Mouse (Mus musculus): ENCODE measurements around the gene 9230112D13Rik. TPM values are rescaled to one million over a fixed set of nuclear protein-coding genes. Genes with fewer than 3 reads are reported as not detected.

The 9230112D13Rik gene
- polyA plus RNA-seq, 1 experiment from 2014 or later, result not detected

DNA sequence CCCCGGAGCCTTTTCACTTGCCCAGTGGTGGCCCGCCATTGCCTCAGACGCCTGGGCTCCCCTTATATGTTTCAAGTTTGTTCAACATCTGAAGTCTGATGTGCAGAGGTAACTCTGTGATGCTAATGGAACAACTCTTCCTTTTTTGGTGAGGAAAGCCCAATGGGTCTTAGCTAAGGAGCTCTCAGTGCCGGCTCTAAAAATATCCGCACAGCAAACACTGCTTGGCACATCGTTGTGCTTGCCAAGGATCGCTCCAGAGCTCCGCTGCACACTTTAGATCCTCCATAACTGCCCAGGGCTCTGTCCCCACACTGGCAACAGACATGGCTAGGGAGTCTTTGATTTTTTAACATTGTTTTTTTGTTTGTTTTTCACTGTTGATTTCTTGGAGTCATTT lies 6.2 kb upstream of the 9230112D13Rik start:
- Histone ChIP-seq H3K4me2 (ENCODE audit: low read length) (no peak overlapping the region), H3K9ac (ENCODE audit: low read length) (no peak overlapping the region), H3K4me1 (ENCODE audit: control insufficient read depth, insufficient read depth, low read length) (no peaks in the 10 kb centered on the region), H3K4me3 (ENCODE audit: low read depth, low read length) (no peak overlapping the region), H3K36me3 (ENCODE audit: control insufficient read depth, insufficient read depth, low read length) (no peaks in the 10 kb centered on the region), H3K27ac (ENCODE audit: low read depth, low read length) (no peak overlapping the region), H3K27me3 (replicated peaks; ENCODE audit: control insufficient read depth, insufficient read depth, low read length) (no peaks in the 10 kb centered on the region), H3K9me3 (replicated peaks; ENCODE audit: control insufficient read depth, low read length) (0 out of 2 replicates have a peak, but pooled peaks cover 4% of the 10 kb centered on the region)
- ATAC-seq, result no peak
- WGBS, result 65% methylated on average over 8 of the region's 8 CpGs
- no peak for DNase-seq (ENCODE audit: low spot score)

DNA sequence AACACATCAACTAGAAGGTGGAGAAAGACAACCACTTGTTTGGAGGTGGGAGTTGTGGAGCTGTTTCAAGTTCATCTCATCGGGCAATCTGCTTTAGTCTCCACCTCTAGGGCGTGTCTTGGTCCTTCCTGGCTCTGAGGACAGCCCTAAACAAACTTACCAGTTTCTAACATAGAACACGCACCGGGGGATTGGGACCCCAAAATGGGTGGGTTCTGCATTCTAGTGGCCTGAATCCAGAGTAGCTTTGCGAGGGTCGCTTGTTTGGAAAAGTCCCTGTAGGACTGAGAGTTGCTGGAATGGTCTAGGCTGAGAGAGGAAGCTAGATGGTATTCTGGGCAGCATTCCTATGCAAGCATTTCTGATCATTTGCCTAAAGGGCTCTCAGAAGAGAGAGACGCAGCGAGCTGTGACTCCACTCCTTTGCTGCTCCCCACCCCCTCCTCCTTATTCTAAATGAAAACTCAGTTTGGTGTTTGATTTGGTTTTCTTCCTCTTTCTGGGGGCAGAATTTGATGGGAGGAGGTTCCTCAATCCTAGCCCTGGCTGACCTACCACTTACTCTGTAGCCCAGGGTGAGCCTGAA lies 4.5 kb downstream of the 9230112D13Rik start:
- no peaks in the 10 kb centered on the region for H3K27me3 ChIP-seq (replicated peaks; ENCODE audit: control insufficient read depth, insufficient read depth, low read length)
- H3K9me3 ChIP-seq (replicated peaks; ENCODE audit: control insufficient read depth, low read length), result no peaks in the 10 kb centered on the region
- ATAC-seq (no peak), DNase-seq (ENCODE audit: low spot score) (no peak)
- H3K4me1 ChIP-seq (ENCODE audit: control insufficient read depth, insufficient read depth, low read length), result no peaks in the 10 kb centered on the region
- no peak overlapping the region for H3K4me2 ChIP-seq (ENCODE audit: low read length)
- WGBS, result 92% methylated on average over 8 of the region's 8 CpGs
- no peaks in the 10 kb centered on the region for H3K36me3 ChIP-seq (ENCODE audit: control insufficient read depth, insufficient read depth, low read length)
- H3K27ac ChIP-seq (ENCODE audit: low read depth, low read length), result no peak overlapping the region
- H3K9ac ChIP-seq (ENCODE audit: low read length), result no peak overlapping the region
- H3K4me3 ChIP-seq (ENCODE audit: low read depth, low read length), result no peak overlapping the region

DNA sequence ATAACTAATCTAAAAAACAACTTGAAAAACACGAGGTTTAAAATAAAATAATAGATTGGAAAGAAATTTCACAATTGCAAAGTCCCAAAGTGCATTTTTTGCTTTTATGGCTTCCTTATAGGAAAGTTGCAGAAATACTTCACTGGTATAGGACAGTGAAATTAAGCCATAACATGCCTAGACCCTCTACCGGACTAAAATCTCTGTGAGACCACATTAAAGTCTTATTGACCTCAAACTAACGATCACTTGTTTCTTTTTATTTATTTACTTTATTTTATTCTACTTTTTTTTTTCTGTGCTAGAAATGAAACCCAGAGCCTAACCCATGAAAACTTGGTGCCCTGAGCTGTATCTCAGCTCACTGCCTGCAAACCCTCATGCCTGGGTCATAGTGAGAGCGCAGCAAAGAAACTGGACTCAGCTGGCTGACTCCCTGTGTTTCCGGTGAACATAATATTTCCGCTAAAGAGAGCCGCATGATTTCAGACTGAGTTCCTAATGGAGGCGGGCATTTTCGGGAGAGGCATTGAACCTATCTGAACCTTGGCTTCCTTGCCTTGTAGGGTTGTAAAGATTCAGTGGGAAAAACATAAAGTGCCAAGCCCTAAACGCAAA lies 5.5 kb downstream of the 9230112D13Rik start:
- DNase-seq (ENCODE audit: low spot score), result no peak
- 93% methylated on average over 10 of the region's 10 CpGs for WGBS

DNA sequence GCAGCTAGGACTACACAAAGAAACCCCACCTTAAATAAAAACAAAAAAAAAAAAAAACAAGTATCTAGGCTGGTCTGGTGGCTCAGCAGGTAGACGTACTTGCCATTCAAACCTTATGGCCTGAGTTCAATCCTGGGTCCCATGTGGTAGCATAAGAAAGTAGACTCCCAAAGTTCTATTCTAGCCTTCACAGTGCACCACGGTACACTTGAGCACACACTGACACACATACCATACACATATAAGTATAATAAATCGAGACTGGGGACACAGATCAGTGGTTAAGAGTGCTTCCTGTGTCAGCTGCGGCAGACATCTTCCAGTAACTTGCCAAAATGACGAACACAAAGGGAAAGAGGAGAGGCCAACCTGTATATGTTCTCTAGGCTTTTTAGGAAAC lies 6.7 kb downstream of the 9230112D13Rik start:
- Histone ChIP-seq H3K4me1 (ENCODE audit: control insufficient read depth, insufficient read depth, low read length) (no peaks in the 10 kb centered on the region), H3K27ac (ENCODE audit: low read depth, low read length) (no peak overlapping the region), H3K9me3 (replicated peaks; ENCODE audit: control insufficient read depth, low read length) (no peaks in the 10 kb centered on the region), H3K27me3 (replicated peaks; ENCODE audit: control insufficient read depth, insufficient read depth, low read length) (no peaks in the 10 kb centered on the region), H3K4me3 (ENCODE audit: low read depth, low read length) (no peak overlapping the region), H3K9ac (ENCODE audit: low read length) (no peak overlapping the region), H3K4me2 (ENCODE audit: low read length) (no peak overlapping the region), H3K36me3 (ENCODE audit: control insufficient read depth, insufficient read depth, low read length) (no peaks in the 10 kb centered on the region)
- ATAC-seq, result no peak
- 86% methylated on average over 5 of the region's 5 CpGs for WGBS
- DNase-seq (ENCODE audit: low spot score), result no peak

More for the DNA sequence above, 5.5 kb downstream of the 9230112D13Rik start:
- no peaks in the 10 kb centered on the region for H3K4me1 ChIP-seq (ENCODE audit: control insufficient read depth, insufficient read depth, low read length)
- H3K4me2 ChIP-seq (ENCODE audit: low read length), result no peak overlapping the region
- no peak overlapping the region for H3K27ac ChIP-seq (ENCODE audit: low read depth, low read length)
- H3K36me3 ChIP-seq (ENCODE audit: control insufficient read depth, insufficient read depth, low read length), result no peaks in the 10 kb centered on the region
- no peak for ATAC-seq
- no peaks in the 10 kb centered on the region for H3K27me3 ChIP-seq (replicated peaks; ENCODE audit: control insufficient read depth, insufficient read depth, low read length)
- H3K9me3 ChIP-seq (replicated peaks; ENCODE audit: control insufficient read depth, low read length), result no peaks in the 10 kb centered on the region
- H3K9ac ChIP-seq (ENCODE audit: low read length), result no peak overlapping the region
- H3K4me3 ChIP-seq (ENCODE audit: low read depth, low read length), result no peak overlapping the region

DNA sequence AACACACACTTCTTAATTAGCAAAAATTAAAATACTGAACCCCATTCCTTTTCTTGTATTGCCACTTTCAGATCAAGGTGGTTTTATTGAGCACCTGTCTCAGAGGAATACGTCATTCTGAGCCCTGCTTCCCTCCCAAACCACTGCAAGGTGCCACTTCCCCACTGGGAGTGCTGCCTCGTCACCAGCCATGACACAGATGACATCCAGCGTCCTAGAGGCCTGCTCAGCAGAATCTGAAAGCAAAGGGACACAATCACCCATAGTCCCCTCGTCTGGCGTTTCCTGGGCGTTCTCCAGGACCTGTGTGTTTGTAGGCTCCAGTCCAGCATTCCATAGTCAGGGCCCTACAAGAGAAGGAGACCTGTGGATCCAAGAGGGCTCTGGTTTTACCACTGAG lies 8.5 kb downstream of the 9230112D13Rik start:
- Histone ChIP-seq H3K36me3 (ENCODE audit: control insufficient read depth, insufficient read depth, low read length) (no peaks in the 10 kb centered on the region), H3K9me3 (replicated peaks; ENCODE audit: control insufficient read depth, low read length) (no peaks in the 10 kb centered on the region), H3K27ac (ENCODE audit: low read depth, low read length) (no peak overlapping the region), H3K4me2 (ENCODE audit: low read length) (no peak overlapping the region), H3K4me3 (ENCODE audit: low read depth, low read length) (no peak overlapping the region), H3K4me1 (ENCODE audit: control insufficient read depth, insufficient read depth, low read length) (no peaks in the 10 kb centered on the region), H3K27me3 (replicated peaks; ENCODE audit: control insufficient read depth, insufficient read depth, low read length) (no peaks in the 10 kb centered on the region), H3K9ac (ENCODE audit: low read length) (no peak overlapping the region)
- peak; percentile 7 for DNase-seq (ENCODE audit: low spot score)
- no peak for ATAC-seq
- WGBS, result 42% methylated on average over 6 of the region's 6 CpGs

DNA sequence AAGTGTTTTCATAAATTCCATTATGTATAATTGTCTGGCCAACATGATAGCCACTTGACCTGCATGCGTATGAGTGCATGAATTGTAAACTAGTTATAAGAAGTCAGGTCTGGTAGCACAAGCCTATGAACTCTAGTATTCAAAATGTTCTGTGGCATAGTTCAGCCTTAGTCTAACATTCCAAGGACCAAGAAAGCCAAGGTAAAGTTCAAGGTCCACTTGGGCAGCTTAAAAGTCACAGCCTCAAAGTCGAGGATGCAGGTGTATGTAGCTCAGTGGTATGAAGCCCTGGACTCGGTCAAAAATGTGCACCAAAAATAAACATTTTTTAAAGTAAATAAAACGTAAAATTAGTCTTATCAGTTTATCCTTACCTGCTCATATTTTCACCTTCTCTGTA lies 10.0 kb downstream of the 9230112D13Rik start:
- ATAC-seq (no peak), DNase-seq (ENCODE audit: low spot score) (no peak)
- no peaks in the 10 kb centered on the region for H3K27me3 ChIP-seq (replicated peaks; ENCODE audit: control insufficient read depth, insufficient read depth, low read length)
- H3K4me2 ChIP-seq (ENCODE audit: low read length), result no peak overlapping the region
- H3K4me1 ChIP-seq (ENCODE audit: control insufficient read depth, insufficient read depth, low read length), result peaks cover 11% of the 10 kb centered on the region
- no peak overlapping the region for H3K27ac ChIP-seq (ENCODE audit: low read depth, low read length)
- H3K4me3 ChIP-seq (ENCODE audit: low read depth, low read length), result no peak overlapping the region
- no peaks in the 10 kb centered on the region for H3K36me3 ChIP-seq (ENCODE audit: control insufficient read depth, insufficient read depth, low read length)
- no peaks in the 10 kb centered on the region for H3K9me3 ChIP-seq (replicated peaks; ENCODE audit: control insufficient read depth, low read length)
- no peak overlapping the region for H3K9ac ChIP-seq (ENCODE audit: low read length)
- WGBS, result 84% methylated on average over 4 of the region's 4 CpGs

DNA sequence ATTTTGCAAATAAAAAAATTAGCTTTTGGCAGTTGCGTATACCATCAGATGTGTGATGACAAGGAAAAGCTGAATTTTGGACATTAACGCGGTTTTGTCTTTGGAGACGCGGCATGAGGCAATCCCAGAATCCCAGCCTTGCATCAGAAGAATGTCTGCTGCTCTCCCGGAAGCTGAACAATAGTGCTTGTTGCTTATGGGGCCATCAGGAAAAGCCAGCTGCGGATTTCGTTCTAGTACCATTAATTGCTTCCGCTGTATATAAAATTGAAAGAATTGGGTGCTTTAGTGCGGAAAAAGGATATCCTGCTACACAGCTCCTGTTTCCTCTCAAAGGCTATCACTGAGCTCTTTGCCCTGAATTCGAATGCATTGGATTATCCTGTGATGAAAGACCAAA lies 10.7 kb downstream of the 9230112D13Rik start:
- H3K27me3 ChIP-seq (replicated peaks; ENCODE audit: control insufficient read depth, insufficient read depth, low read length), result no peaks in the 10 kb centered on the region
- H3K9ac ChIP-seq (ENCODE audit: low read length), result no peak overlapping the region
- 64% methylated on average over 11 of the region's 11 CpGs for WGBS
- peak; percentile 38 for DNase-seq (ENCODE audit: low spot score)
- no peaks in the 10 kb centered on the region for H3K36me3 ChIP-seq (ENCODE audit: control insufficient read depth, insufficient read depth, low read length)
- peaks cover 11% of the 10 kb centered on the region for H3K4me1 ChIP-seq (ENCODE audit: control insufficient read depth, insufficient read depth, low read length)
- ATAC-seq, result no peak
- H3K9me3 ChIP-seq (replicated peaks; ENCODE audit: control insufficient read depth, low read length), result no peaks in the 10 kb centered on the region
- H3K4me3 ChIP-seq (ENCODE audit: low read depth, low read length), result no peak overlapping the region
- H3K27ac ChIP-seq (ENCODE audit: low read depth, low read length), result no peak overlapping the region
- no peak overlapping the region for H3K4me2 ChIP-seq (ENCODE audit: low read length)

DNA sequence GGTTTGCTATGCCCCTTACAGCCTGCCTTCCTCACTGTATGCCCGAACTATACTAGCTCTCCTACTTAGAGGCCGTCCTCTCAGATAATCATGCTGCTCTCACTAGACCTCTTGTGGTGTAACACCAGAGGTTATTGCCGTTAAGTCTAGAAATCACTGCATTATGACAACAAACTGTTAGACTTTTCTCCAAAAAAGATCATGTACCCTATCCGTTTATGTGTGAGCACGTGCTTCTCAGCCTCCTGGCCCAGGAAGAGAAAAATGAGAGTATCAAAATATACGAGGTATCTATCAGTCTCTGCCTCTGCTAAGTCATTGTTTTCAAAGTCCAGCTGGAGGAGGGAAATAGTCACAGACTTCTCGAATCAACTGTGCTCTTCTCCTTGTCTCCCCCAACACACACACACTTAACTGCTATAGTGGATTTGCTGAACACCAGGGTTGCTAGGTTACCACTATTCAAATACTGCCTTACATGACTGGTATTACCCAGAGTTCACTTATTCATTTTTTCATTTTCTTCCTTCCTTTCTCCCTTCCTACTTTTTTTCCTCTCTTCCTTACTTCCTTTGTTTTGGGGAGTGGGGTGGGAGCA lies 13.7 kb downstream of the 9230112D13Rik start:
- ATAC-seq (peak; percentile 2; the same call in 1 of the 2 replicates), DNase-seq (ENCODE audit: low spot score) (peak; percentile 55)
- no peaks in the 10 kb centered on the region for H3K36me3 ChIP-seq (ENCODE audit: control insufficient read depth, insufficient read depth, low read length)
- H3K4me1 ChIP-seq (ENCODE audit: control insufficient read depth, insufficient read depth, low read length), result peaks cover 11% of the 10 kb centered on the region
- no peak overlapping the region for H3K9ac ChIP-seq (ENCODE audit: low read length)
- no peak overlapping the region for H3K4me3 ChIP-seq (ENCODE audit: low read depth, low read length)
- H3K27ac ChIP-seq (ENCODE audit: low read depth, low read length), result no peak overlapping the region; the same call in 1 of the 2 replicates
- no peak overlapping the region for H3K4me2 ChIP-seq (ENCODE audit: low read length)
- no peaks in the 10 kb centered on the region for H3K27me3 ChIP-seq (replicated peaks; ENCODE audit: control insufficient read depth, insufficient read depth, low read length)
- 59% methylated on average over 7 of the region's 7 CpGs for WGBS
- no peaks in the 10 kb centered on the region for H3K9me3 ChIP-seq (replicated peaks; ENCODE audit: control insufficient read depth, low read length)

DNA sequence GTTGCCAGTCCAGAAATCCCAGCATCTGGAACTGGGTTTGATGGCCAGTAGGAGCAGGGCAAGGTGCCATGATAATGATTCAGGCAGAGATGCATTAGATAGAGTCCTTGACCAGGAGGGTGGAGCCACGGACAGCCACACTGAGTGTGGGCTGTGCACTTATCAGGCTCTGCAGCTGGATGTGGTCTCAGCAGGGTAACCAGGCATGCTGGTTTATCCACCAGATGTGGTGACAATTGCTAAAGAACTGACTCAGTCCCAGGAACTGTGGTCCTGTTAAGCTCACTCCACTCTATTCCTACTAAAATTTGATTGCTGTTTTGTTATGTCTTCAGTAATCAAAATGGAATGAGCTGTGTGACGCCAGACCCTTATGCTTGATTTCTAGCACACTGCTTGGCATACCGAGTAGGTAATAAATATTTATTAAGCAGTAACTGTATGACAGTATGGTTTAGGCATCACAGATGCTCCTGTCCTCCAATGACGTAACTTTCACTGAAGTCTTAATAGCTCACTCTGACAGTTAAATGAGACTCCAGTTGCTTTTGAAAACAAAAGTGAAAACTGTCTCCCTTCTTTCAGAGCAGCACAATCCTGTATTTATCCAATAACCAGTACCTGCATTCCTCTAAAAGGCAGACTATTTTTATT lies 14.3 kb downstream of the 9230112D13Rik start:
- ATAC-seq, result peak; percentile 78
- Histone ChIP-seq H3K9me3 (replicated peaks; ENCODE audit: control insufficient read depth, low read length) (no peaks in the 10 kb centered on the region), H3K4me3 (ENCODE audit: low read depth, low read length) (no peak overlapping the region), H3K4me2 (ENCODE audit: low read length) (no peak overlapping the region), H3K27ac (ENCODE audit: low read depth, low read length) (peak overlapping the region; percentile 63), H3K9ac (ENCODE audit: low read length) (no peak overlapping the region), H3K36me3 (ENCODE audit: control insufficient read depth, insufficient read depth, low read length) (no peaks in the 10 kb centered on the region), H3K4me1 (ENCODE audit: control insufficient read depth, insufficient read depth, low read length) (peaks cover 11% of the 10 kb centered on the region), H3K27me3 (replicated peaks; ENCODE audit: control insufficient read depth, insufficient read depth, low read length) (no peaks in the 10 kb centered on the region)
- WGBS, result 25% methylated on average over 4 of the region's 4 CpGs
- DNase-seq (ENCODE audit: low spot score), result peak; percentile 73
